Mouse (Mus musculus): Measurements from ENCODE around the gene Arhgap32.

- no peak for TF ChIP-seq CTCF (IDR thresholded peaks at IDR 0.05; ENCODE audit: low read depth)
- TF ChIP-seq EP300 (IDR thresholded peaks at IDR 0.05; ENCODE audit: low read depth) = no peak
Measured at GRCm38 (mm10) chr9:32302501-32303150, 186.7 kb downstream of the Arhgap32 start.
